Mouse (Mus musculus) layer of hippocampus, postnatal 10 days (tissue): ENCODE measurements at regions not wholly inside any gene's neighbourhood (a gene's known extent, or its start where the extent isn't known, plus 50 kb on each side); places are given as distances from the start of the nearest gene placed in this dataset.
A peak's percentile ranks its signal among the peaks of the same experiment; 100 is the strongest.

Experiments used
- DNase-seq, 2 experiments: peaks; one replicate each; pipeline ENCODE4 v3.0.0; 2021; ENCODE audit warnings: low spot score in 2 of 2

- DNase-seq: no peak
Observed at GRCm38 (mm10) chr1:19754346-19754745, 545.6 kb downstream of the Tfap2b start.

- no peak for DNase-seq
Observed at GRCm38 (mm10) chr1:19757921-19758436, 549.3 kb downstream of the Tfap2b start.

GRCm38 (mm10) chr1:19766879-19767278 lies 558.2 kb downstream of the Tfap2b start:
- no peak for DNase-seq

- DNase-seq: no peak
Observed at GRCm38 (mm10) chr1:19772266-19772665, 563.6 kb downstream of the Tfap2b start.

GRCm38 (mm10) chr1:19774502-19774901 lies 565.8 kb downstream of the Tfap2b start:
- no peak for DNase-seq

- DNase-seq: no peak
Observed at GRCm38 (mm10) chr1:19777542-19777941, 568.8 kb downstream of the Tfap2b start.

GRCm38 (mm10) chr1:19786971-19787370 lies 578.3 kb downstream of the Tfap2b start:
- no peak for DNase-seq

- no peak for DNase-seq
Observed at GRCm38 (mm10) chr1:19794124-19794523, 585.4 kb downstream of the Tfap2b start.

- no peak for DNase-seq
Observed at GRCm38 (mm10) chr1:19825887-19826286, 617.2 kb downstream of the Tfap2b start.

- no peak for DNase-seq
Observed at GRCm38 (mm10) chr1:19826455-19827366, 618.0 kb downstream of the Tfap2b start.

- peak; percentile 22 to 30 for DNase-seq
Observed at GRCm38 (mm10) chr1:19849918-19850317, 641.2 kb downstream of the Tfap2b start.

GRCm38 (mm10) chr1:19857250-19857649 lies 648.5 kb downstream of the Tfap2b start:
- DNase-seq: no peak

GRCm38 (mm10) chr1:19868478-19868877 lies 659.8 kb downstream of the Tfap2b start:
- no peak for DNase-seq

GRCm38 (mm10) chr1:19881193-19881592 lies 672.5 kb downstream of the Tfap2b start:
- peak; percentile 7 to 16 for DNase-seq

- DNase-seq: no peak
Observed at GRCm38 (mm10) chr1:19899426-19899825, 690.7 kb downstream of the Tfap2b start.

- peak in 1 of 2 experiments; percentile 27 for DNase-seq
Observed at GRCm38 (mm10) chr1:19899889-19900310, 691.2 kb downstream of the Tfap2b start.

- DNase-seq: no peak
Observed at GRCm38 (mm10) chr1:19900983-19901531, 692.3 kb downstream of the Tfap2b start.

GRCm38 (mm10) chr1:19912194-19912846 lies 703.6 kb downstream of the Tfap2b start:
- no peak for DNase-seq

GRCm38 (mm10) chr1:19918762-19919161 lies 699.1 kb downstream of the Pkhd1 start:
- no peak for DNase-seq

GRCm38 (mm10) chr1:19927192-19927591 lies 690.7 kb downstream of the Pkhd1 start:
- no peak for DNase-seq

GRCm38 (mm10) chr1:19927736-19928327 lies 690.0 kb downstream of the Pkhd1 start:
- DNase-seq: no peak
